Mouse (Mus musculus) lung, postnatal 36 days (tissue): Measurements from ENCODE around the gene Kbtbd13.

ENCODE experiments used
- DNase-seq: peaks from one replicate; pipeline ENCODE4 v3.0.0; 2022; ENCODE audit warnings: mixed read lengths

Gene Kbtbd13

GRCm38 (mm10) chr9:65392638-65393364 is 1.3 kb upstream of the Kbtbd13 start:
- peak; percentile 86 for DNase-seq

- DNase-seq, result no peak
Observed at GRCm38 (mm10) chr9:65390752-65391612, 470 bp downstream of the Kbtbd13 start.

GRCm38 (mm10) chr9:65386373-65387140 is 4.9 kb downstream of the Kbtbd13 start:
- DNase-seq, result peak; percentile 80

GRCm38 (mm10) chr9:65384276-65384675 is 7.2 kb downstream of the Kbtbd13 start:
- DNase-seq, result peak; percentile 62

GRCm38 (mm10) chr9:65382751-65383097 is 8.7 kb downstream of the Kbtbd13 start:
- DNase-seq, result peak; percentile 17

- peak; percentile 23 for DNase-seq
Observed at GRCm38 (mm10) chr9:65382031-65382750, 9.3 kb downstream of the Kbtbd13 start.

- peak; percentile 42 for DNase-seq
Observed at GRCm38 (mm10) chr9:65381017-65381590, 10.3 kb downstream of the Kbtbd13 start.

- no peak for DNase-seq
Observed at GRCm38 (mm10) chr9:65375163-65375934, 16.1 kb downstream of the Kbtbd13 start.

GRCm38 (mm10) chr9:65374468-65375162 is 16.8 kb downstream of the Kbtbd13 start:
- no peak for DNase-seq

GRCm38 (mm10) chr9:65372449-65372848 is 19.0 kb downstream of the Kbtbd13 start:
- DNase-seq, result peak; percentile 75

- DNase-seq, result no peak
Observed at GRCm38 (mm10) chr9:65371756-65372155, 19.7 kb downstream of the Kbtbd13 start.

GRCm38 (mm10) chr9:65365721-65366120 is 25.7 kb downstream of the Kbtbd13 start:
- DNase-seq, result no peak

GRCm38 (mm10) chr9:65363684-65364083 is 27.8 kb downstream of the Kbtbd13 start:
- DNase-seq, result no peak

GRCm38 (mm10) chr9:65360641-65361448 is 30.6 kb downstream of the Kbtbd13 start, which contains the start of gene Ubap1l:
Gene Ubap1l, plus strand, starts transcription at chr9:65361041.
- no peak for DNase-seq

- DNase-seq, result no peak
Observed at GRCm38 (mm10) chr9:65358956-65359480, 32.4 kb downstream of the Kbtbd13 start.

GRCm38 (mm10) chr9:65356971-65357370 is 34.5 kb downstream of the Kbtbd13 start:
- no peak for DNase-seq

GRCm38 (mm10) chr9:65356561-65356960 is 34.9 kb downstream of the Kbtbd13 start:
- DNase-seq, result no peak

GRCm38 (mm10) chr9:65353251-65353650 is 38.2 kb downstream of the Kbtbd13 start:
- no peak for DNase-seq

- DNase-seq, result no peak
Observed at GRCm38 (mm10) chr9:65347112-65347850, 44.2 kb downstream of the Kbtbd13 start.
